Mouse (Mus musculus) lung, adult 2 months (tissue): ENCODE data around the gene Ankrd33.

Experiments used
- CTCF ChIP-seq: fragments of 200-500 bp; IDR thresholded peaks from 2 replicates; pipeline ENCODE4 v1.5.1; 2011; ENCODE audit warnings: mild to moderate bottlenecking, low read length, control low read depth; ENCODE audit not compliant: insufficient read depth
- POLR2A ChIP-seq: fragments of 200-500 bp; IDR thresholded peaks from 2 replicates; pipeline ENCODE4 v1.6.1; 2011; ENCODE audit warnings: low read depth, mild to moderate bottlenecking, control low read depth, low read length, borderline replicate concordance; ENCODE audit errors: extremely low read depth

GRCm38 (mm10) chr15:101068029-101068428 lies 47.5 kb upstream of the Ankrd33 start:
- TF ChIP-seq CTCF (no peak), POLR2A (no peak)
